15 mouse cellular contexts compared by ENCODE assay signal in genomic region chr14:47958171-47958570, GRCm38 (mm10).
DNase-seq lines count a peak whose midpoint lies in the region; ATAC-seq and TF ChIP-seq lines count a peak whose summit lies in the region.
"Had no signal": no experiment of that assay in that cellular context is flagged by ENCODE, and none has a peak within 500 bp of the region (broad histone marks: within the 10 kb centered on the region; RNA-seq: fewer than 3 reads in every experiment).

No protein-coding gene starts in this region.

- no peak for TF ChIP-seq CTCF in stomach, postnatal 0 days (IDR thresholded peaks at IDR 0.05; ENCODE audit: low read depth)

- peak; percentile 67 for TF ChIP-seq EP300 in stomach, postnatal 0 days (optimal IDR thresholded peaks at IDR 0.05)

- H3K9ac ChIP-seq in lung, embryonic 15.5 days = no peak overlapping the region
- H3K9ac ChIP-seq in stomach, postnatal 0 days (ENCODE audit: low read length) = no peak overlapping the region
- H3K9ac ChIP-seq: forebrain, postnatal 0 days; heart, embryonic 15.5 days; neural tube, embryonic 15.5 days had no signal

- WGBS in lung, embryonic 15.5 days = 50% methylated on average over 9 of the region's 9 CpGs
- 56% methylated on average over 9 of the region's 9 CpGs for WGBS in stomach, postnatal 0 days
- WGBS in midbrain, embryonic 10.5 days = 94% methylated on average over 9 of the region's 9 CpGs

- no peak overlapping the region for H3K4me3 ChIP-seq in lung, embryonic 15.5 days
- H3K4me3 ChIP-seq in stomach, postnatal 0 days (ENCODE audit: low read depth, low read length) = no peak overlapping the region
- H3K4me3 ChIP-seq in midbrain, embryonic 10.5 days = no peak overlapping the region
- H3K4me3 ChIP-seq: erythroblast, embryonic 14.5 days; heart, embryonic 15.5 days; left cerebral cortex, adult 2 months; neural tube, embryonic 15.5 days had no signal

- H3K4me2 ChIP-seq in lung, embryonic 15.5 days = no peak overlapping the region
- H3K4me2 ChIP-seq in stomach, postnatal 0 days (replicated peaks; ENCODE audit: low read depth) = no peak overlapping the region
- H3K4me2 ChIP-seq: heart, embryonic 15.5 days; neural tube, embryonic 15.5 days had no signal

- peak overlapping the region; percentile 77 for H3K27ac ChIP-seq in lung, embryonic 15.5 days
- H3K27ac ChIP-seq in stomach, postnatal 0 days (replicated peaks) = no peak overlapping the region
- no peak overlapping the region for H3K27ac ChIP-seq in midbrain, embryonic 10.5 days (replicated peaks)
- H3K27ac ChIP-seq: heart, embryonic 15.5 days; left cerebral cortex, adult 2 months; neural tube, embryonic 15.5 days had no signal

- H3K4me1 ChIP-seq in lung, embryonic 15.5 days = peaks cover 9% of the 10 kb centered on the region; the same call in 1 of the 2 replicates
- no peaks in the 10 kb centered on the region for H3K4me1 ChIP-seq in stomach, postnatal 0 days (replicated peaks; ENCODE audit: control insufficient read depth, insufficient read depth)
- H3K4me1 ChIP-seq in midbrain, embryonic 10.5 days = no peaks in the 10 kb centered on the region
- H3K4me1 ChIP-seq: heart, embryonic 15.5 days; neural tube, embryonic 15.5 days had no signal

- peak; percentile 50 for DNase-seq in gastrocnemius, adult 18-20 months (ENCODE audit: low spot score)
- no peak for DNase-seq in gastrocnemius, postnatal 10 days
- peak; percentile 19 for DNase-seq in kidney, postnatal 14 days
- DNase-seq in kidney, postnatal 25 days = no peak
- peak; percentile 14 for DNase-seq in stomach, postnatal 0 days (ENCODE audit: low spot score)
- no peak for DNase-seq in thymus, postnatal 0 days (ENCODE audit: low spot score)
- DNase-seq in midbrain, embryonic 10.5 days (ENCODE audit: low spot score) = no peak
- DNase-seq: cerebellum, adult 18-20 months; forebrain, postnatal 0 days; kidney, postnatal 4 days had no signal

- no peaks in the 10 kb centered on the region for H3K36me3 ChIP-seq in lung, embryonic 15.5 days
- H3K36me3 ChIP-seq in stomach, postnatal 0 days (ENCODE audit: control insufficient read depth, insufficient read depth, low read length) = no peaks in the 10 kb centered on the region
- no peaks in the 10 kb centered on the region for H3K36me3 ChIP-seq in midbrain, embryonic 10.5 days
- H3K36me3 ChIP-seq: heart, embryonic 15.5 days; neural tube, embryonic 15.5 days had no signal

- H3K9me3 ChIP-seq in lung, embryonic 15.5 days = no peaks in the 10 kb centered on the region
- no peaks in the 10 kb centered on the region for H3K9me3 ChIP-seq in stomach, postnatal 0 days (ENCODE audit: control insufficient read depth, low read length)
- no peaks in the 10 kb centered on the region for H3K9me3 ChIP-seq in midbrain, embryonic 10.5 days (replicated peaks)
- H3K9me3 ChIP-seq: heart, embryonic 15.5 days; neural tube, embryonic 15.5 days had no signal

- peak; percentile 93 for ATAC-seq in lung, embryonic 15.5 days (ENCODE audit: borderline replicate concordance, extremely low read depth, low FRiP score, low TSS enrichment)
- peak; percentile 65; the same call in 1 of the 2 replicates for ATAC-seq in stomach, postnatal 0 days (ENCODE audit: low FRiP score, low TSS enrichment)
- ATAC-seq: forebrain, postnatal 0 days had no signal

- no peaks in the 10 kb centered on the region for H3K27me3 ChIP-seq in lung, embryonic 15.5 days
- H3K27me3 ChIP-seq in stomach, postnatal 0 days (ENCODE audit: control insufficient read depth, insufficient read depth, low read length) = no peaks in the 10 kb centered on the region
- H3K27me3 ChIP-seq in midbrain, embryonic 10.5 days (ENCODE audit: low read depth, poor library complexity, severe bottlenecking) = no peaks in the 10 kb centered on the region
- H3K27me3 ChIP-seq: heart, embryonic 15.5 days; neural tube, embryonic 15.5 days had no signal

Comparison
In these comparisons a context has a peak if more than half of its experiments do, and no peak if none do; other contexts are left out.
1. DNase-seq: peak in gastrocnemius, adult 18-20 months (single experiment), kidney, postnatal 14 days (single experiment) and stomach, postnatal 0 days (single experiment); none in gastrocnemius, postnatal 10 days (single experiment), kidney, postnatal 25 days (0 of 2), thymus, postnatal 0 days (single experiment) and midbrain, embryonic 10.5 days (single experiment).